Mouse (Mus musculus) liver, postnatal 0 days (tissue): ENCODE data around the gene Vwce. TPM values are rescaled to one million over a fixed set of nuclear protein-coding genes. Genes with fewer than 3 reads are reported as not detected.
A peak's percentile ranks its signal among the peaks of the same experiment; 100 is the strongest.

ENCODE experiments used
- ATAC-seq: fragments of 200-750 bp; cut with Nextera tagmentation; 2 replicates; pipeline ENCODE4 v1.8.0; 2017; ENCODE audit warnings: mild to moderate bottlenecking, moderate library complexity
- DNase-seq: peaks from one replicate; pipeline ENCODE4 v3.0.0-alpha.2; 2016
- H3K27ac ChIP-seq: fragments of 300-500 bp; sonication (generic); 2 replicates; pipeline ENCODE4 v1.5.1; 2014; ENCODE audit warnings: antibody characterized with exemption, moderate library complexity, mild to moderate bottlenecking, low read depth
- H3K27me3 ChIP-seq: fragments of 300-500 bp; sonication (generic); 2 replicates; pipeline ENCODE4 v1.6.1; 2014; ENCODE audit warnings: low read length, control low read depth, mixed read lengths; ENCODE audit not compliant: insufficient read depth
- H3K36me3 ChIP-seq: fragments of 300-500 bp; sonication (generic); replicated peaks from 2 replicates; pipeline ENCODE4 v1.6.1; 2014; ENCODE audit warnings: mild to moderate bottlenecking, control low read depth, low read length, moderate library complexity, mixed read lengths; ENCODE audit not compliant: insufficient read depth
- H3K4me1 ChIP-seq: fragments of 300-500 bp; sonication (generic); 2 replicates; pipeline ENCODE4 v1.6.1; 2014; ENCODE audit warnings: antibody characterized with exemption, mild to moderate bottlenecking, control low read depth; ENCODE audit not compliant: insufficient read depth
- H3K4me2 ChIP-seq: fragments of 300-500 bp; sonication (generic); 2 replicates; pipeline ENCODE4 v1.6.1; 2014; ENCODE audit warnings: low read depth, mild to moderate bottlenecking, low read length, moderate library complexity, mixed read lengths
- H3K4me3 ChIP-seq: fragments of 300-500 bp; sonication (generic); 2 replicates; pipeline ENCODE4 v1.5.1; 2014; ENCODE audit warnings: low read depth, low read length
- H3K9ac ChIP-seq: fragments of 300-500 bp; sonication (generic); replicated peaks from 2 replicates; pipeline ENCODE4 v1.6.1; 2014; ENCODE audit warnings: mild to moderate bottlenecking, moderate library complexity
- H3K9me3 ChIP-seq: fragments of 300-500 bp; sonication (generic); 2 replicates; pipeline ENCODE4 v1.6.1; 2016; ENCODE audit warnings: mild to moderate bottlenecking, control low read depth, low read length, mixed read lengths
- CTCF ChIP-seq: sonication (generic); IDR thresholded peaks from 2 replicates; pipeline ENCODE4 v1.5.1; 2016; ENCODE audit warnings: antibody characterized with exemption, low read depth
- EP300 ChIP-seq: IDR thresholded peaks from 2 replicates; pipeline ENCODE4 v1.6.1; 2016; ENCODE audit warnings: antibody characterized with exemption, low read depth, mild to moderate bottlenecking
- WGBS: fragments of 180-500 bp; shearing (Covaris S2); extraction: QIAGEN DNeasy Blood & Tissue Kit; methylation state at CpG from one replicate; pipeline ENCODE4 v1.1.7; 2014; ENCODE audit not compliant: insufficient replicate concordance; 5-methylcytosine and 5-hydroxymethylcytosine counted together
- polyA plus RNA-seq: library from polyadenylated mRNA; unstranded; fragments of >200 nt; fragmentation: Nextera tagmentation; extraction: Ambion mirVana; gene quantifications from 2 replicates; pipeline ENCODE4 v1.2.1, GENCODE M21; 2015

The Vwce gene
- polyA plus RNA-seq, 1 experiment from 2014 or later = 18.2 TPM

DNA sequence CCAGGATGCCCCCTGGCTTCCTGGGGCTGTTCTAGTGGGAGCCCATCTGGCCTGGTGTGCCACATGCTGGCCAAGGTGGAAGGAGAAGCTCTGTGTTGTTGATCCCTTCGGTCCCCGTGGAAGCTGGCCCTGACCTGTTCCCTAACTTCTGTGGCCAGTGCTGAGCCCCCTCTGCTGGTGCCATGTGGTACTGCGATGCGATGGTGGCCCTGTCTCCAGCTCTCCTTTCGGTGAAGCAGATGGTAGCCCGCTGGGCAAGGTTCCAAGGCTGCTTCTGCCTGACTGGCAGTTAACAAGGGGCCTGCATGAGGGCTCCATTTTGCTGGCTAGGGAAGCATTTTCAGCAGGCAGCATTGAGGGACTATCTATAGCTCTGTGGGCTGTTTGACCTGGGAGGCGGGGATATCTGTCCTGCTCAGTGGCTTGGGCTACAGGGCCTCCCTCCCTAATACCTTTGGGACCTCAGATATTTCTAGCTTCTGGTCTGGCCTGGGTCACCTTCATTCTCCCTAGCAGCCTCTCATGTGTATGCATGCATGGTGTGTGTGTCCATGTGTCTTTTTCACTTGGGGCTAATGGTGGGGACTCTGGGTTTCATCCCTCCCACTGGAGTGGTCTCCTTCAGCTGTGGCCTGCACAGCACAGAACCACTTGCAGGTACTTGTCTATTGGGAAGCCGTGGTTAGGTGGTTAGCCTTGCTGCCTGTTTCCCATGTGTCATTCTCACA lies 75.5 kb downstream of the Vwce start:
- H3K36me3 ChIP-seq = peaks cover 45% of the 10 kb centered on the region
- WGBS = 15% methylated on average over 8 of the region's 8 CpGs
- TF ChIP-seq CTCF (peak; percentile 99), EP300 (no peak)

DNA sequence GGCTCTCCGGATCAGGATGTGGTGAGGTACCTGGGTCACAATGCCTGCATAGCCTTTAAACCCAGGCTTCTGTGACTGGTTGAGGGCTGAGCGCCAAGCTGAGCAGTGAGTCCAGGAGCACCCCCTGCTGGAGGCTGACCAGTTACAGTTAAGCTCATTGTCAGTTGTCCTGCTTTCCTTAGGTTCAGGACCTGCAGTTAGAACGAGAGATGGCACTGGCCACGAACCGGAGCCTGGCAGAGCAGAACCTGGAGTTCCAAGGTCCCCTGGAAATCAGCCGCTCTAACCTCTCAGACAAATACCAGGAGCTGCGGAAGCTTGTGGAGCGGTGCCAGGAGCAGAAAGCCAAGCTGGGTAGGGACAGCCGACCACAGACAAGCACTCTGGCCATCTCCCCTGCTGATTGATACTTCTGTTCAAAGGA lies 76.1 kb downstream of the Vwce start:
- Histone ChIP-seq H3K36me3 (peaks cover 45% of the 10 kb centered on the region), H3K9ac (no peak overlapping the region), H3K4me3 (no peak overlapping the region), H3K9me3 (no peaks in the 10 kb centered on the region), H3K27ac (no peak overlapping the region), H3K4me2 (no peak overlapping the region), H3K4me1 (peaks cover 9% of the 10 kb centered on the region), H3K27me3 (no peaks in the 10 kb centered on the region)
- TF ChIP-seq EP300 (no peak), CTCF (peak; percentile 75)
- WGBS = 75% methylated on average over 9 of the region's 9 CpGs
- peak; percentile 38 for ATAC-seq
- DNase-seq = peak; percentile 68

More for the DNA sequence above, 75.5 kb downstream of the Vwce start:
- ATAC-seq = peak; percentile 86
- no peak overlapping the region for H3K4me3 ChIP-seq
- peak; percentile 95 for DNase-seq
- H3K9me3 ChIP-seq = no peaks in the 10 kb centered on the region
- H3K4me2 ChIP-seq = no peak overlapping the region
- H3K4me1 ChIP-seq = peaks cover 9% of the 10 kb centered on the region
- 0 out of 2 replicates have a peak overlapping the region, but pooled peaks have one; percentile 21 for H3K9ac ChIP-seq
- H3K27ac ChIP-seq = no peak overlapping the region
- no peaks in the 10 kb centered on the region for H3K27me3 ChIP-seq

DNA sequence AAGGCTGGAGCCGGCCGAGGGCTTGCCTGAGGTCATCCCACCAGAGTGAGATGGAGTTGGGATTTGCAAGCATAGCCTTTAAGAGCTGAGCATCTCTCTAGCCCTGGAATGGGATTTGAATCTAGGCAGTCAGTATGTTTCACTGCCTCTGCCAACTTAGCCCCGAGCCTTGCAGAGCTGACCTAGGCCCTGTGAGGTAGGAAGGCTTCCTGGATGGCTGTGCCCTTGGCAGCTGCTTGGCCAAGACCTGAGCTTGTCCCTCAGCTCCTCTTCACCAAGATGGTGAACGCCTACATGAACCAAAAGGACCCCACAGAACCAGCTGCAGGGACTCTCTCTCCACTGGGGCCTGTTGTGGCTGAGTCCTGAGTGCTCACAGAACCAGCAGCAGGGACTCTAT lies 76.7 kb downstream of the Vwce start:
- Histone ChIP-seq H3K36me3 (peaks cover 45% of the 10 kb centered on the region), H3K4me2 (no peak overlapping the region), H3K4me3 (no peak overlapping the region), H3K4me1 (peaks cover 9% of the 10 kb centered on the region), H3K27ac (no peak overlapping the region), H3K27me3 (no peaks in the 10 kb centered on the region), H3K9ac (no peak overlapping the region), H3K9me3 (no peaks in the 10 kb centered on the region)
- 84% methylated on average over 4 of the region's 4 CpGs for WGBS
- ATAC-seq (no peak), DNase-seq (no peak)
- TF ChIP-seq CTCF (no peak), EP300 (no peak)

DNA sequence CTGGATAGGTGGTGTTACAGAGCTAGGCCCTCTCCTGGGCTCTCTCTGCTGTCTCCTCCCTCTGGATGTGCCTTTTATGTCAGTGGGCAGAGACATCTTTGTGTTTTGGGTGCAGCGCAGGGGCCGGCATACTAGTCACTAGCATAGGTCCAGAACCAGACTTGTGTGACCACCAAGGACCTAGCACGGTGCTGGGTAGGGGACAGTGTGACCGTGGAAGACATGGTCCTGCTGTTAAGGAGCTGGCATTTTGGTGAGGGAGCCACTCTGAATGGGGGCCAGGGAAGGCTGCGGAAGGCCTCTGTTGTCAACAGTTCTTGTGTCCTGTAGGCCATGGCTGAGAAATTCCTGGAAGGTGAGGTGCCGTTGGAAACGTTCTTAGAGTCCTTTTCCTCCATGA lies 78.2 kb downstream of the Vwce start:
- H3K4me3 ChIP-seq = no peak overlapping the region
- H3K4me1 ChIP-seq = peaks cover 9% of the 10 kb centered on the region
- no peak overlapping the region for H3K9ac ChIP-seq
- TF ChIP-seq CTCF (no peak), EP300 (no peak)
- DNase-seq (no peak), ATAC-seq (no peak)
- no peak overlapping the region for H3K4me2 ChIP-seq
- H3K36me3 ChIP-seq = peaks cover 42% of the 10 kb centered on the region
- 92% methylated on average over 7 of the region's 7 CpGs for WGBS
- H3K27ac ChIP-seq = no peak overlapping the region
- no peaks in the 10 kb centered on the region for H3K9me3 ChIP-seq
- no peaks in the 10 kb centered on the region for H3K27me3 ChIP-seq

DNA sequence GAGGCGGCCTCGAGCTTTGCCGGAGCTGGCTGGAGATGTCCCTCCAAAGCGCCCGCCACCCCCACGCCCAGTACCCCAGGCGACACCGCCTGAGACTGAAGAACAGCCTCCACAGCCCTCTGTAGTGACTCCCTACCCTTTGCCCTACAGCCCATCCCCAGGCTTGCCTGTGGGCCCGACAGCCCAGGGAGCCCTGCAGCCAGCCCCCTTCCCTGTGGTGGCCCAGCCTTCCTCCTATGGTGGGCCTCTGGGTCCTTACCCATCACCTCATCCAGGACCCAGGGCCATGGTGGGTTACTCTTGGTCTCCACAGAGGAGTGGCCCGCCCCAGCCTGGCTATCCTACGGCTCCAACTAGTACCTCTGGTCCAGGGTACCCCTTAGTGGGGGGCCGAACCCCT lies 78.6 kb downstream of the Vwce start:
- 88% methylated on average over 12 of the region's 12 CpGs for WGBS
- H3K27me3 ChIP-seq = no peaks in the 10 kb centered on the region
- H3K4me2 ChIP-seq = no peak overlapping the region
- H3K27ac ChIP-seq = no peak overlapping the region
- H3K4me3 ChIP-seq = no peak overlapping the region
- no peak for DNase-seq
- H3K9ac ChIP-seq = no peak overlapping the region
- H3K4me1 ChIP-seq = peaks cover 9% of the 10 kb centered on the region
- no peak for TF ChIP-seq CTCF
- no peak for TF ChIP-seq EP300
- ATAC-seq = no peak
- peaks cover 42% of the 10 kb centered on the region for H3K36me3 ChIP-seq
- no peaks in the 10 kb centered on the region for H3K9me3 ChIP-seq

DNA sequence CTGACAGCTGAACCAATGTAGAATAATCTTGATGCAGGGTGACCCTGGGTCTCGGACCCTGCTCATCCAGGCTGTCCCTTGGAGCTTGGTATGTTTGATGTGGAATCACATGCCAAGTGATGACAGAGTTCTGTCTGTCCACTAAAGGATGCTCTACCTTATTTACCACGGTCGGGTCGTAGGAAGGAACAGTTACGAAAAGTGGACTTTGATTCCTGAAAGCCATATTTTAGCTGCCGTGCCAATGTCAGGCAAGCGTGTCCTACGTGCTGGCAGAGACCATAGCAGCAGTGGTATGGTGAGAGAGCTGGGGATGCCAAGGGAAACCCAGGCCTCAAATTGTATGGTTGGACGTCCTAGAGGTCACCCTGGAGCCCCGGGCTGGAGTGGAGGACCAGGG lies 79.5 kb downstream of the Vwce start:
- H3K4me1 ChIP-seq = peaks cover 9% of the 10 kb centered on the region
- H3K9me3 ChIP-seq = no peaks in the 10 kb centered on the region
- no peak overlapping the region for H3K9ac ChIP-seq
- no peak overlapping the region for H3K4me2 ChIP-seq
- H3K27me3 ChIP-seq = no peaks in the 10 kb centered on the region
- peaks cover 36% of the 10 kb centered on the region for H3K36me3 ChIP-seq
- TF ChIP-seq EP300 (no peak), CTCF (no peak)
- ATAC-seq (peak; percentile 9), DNase-seq (no peak)
- 75% methylated on average over 10 of the region's 10 CpGs for WGBS
- H3K4me3 ChIP-seq = no peak overlapping the region
- H3K27ac ChIP-seq = no peak overlapping the region
